Mouse (Mus musculus): ENCODE results near the gene Tfr2. TPM values are rescaled to one million over a fixed set of nuclear protein-coding genes. Genes with fewer than 3 reads are reported as not detected.

Tfr2 gene
- total RNA-seq (2021), result under 1 TPM; 0.29 to 0.31 TPM
- long read RNA-seq, experiment 1, partial matches to known transcripts, result 1 of 1 reads
- long read RNA-seq, experiment 1, other reads (novel, unspliced or antisense), result 0 of 1 reads
- long read RNA-seq, experiment 2, partial matches to known transcripts, result 0 of 3 reads
- long read RNA-seq, experiment 2, other reads (novel, unspliced or antisense), result 1 of 3 reads

DNA sequence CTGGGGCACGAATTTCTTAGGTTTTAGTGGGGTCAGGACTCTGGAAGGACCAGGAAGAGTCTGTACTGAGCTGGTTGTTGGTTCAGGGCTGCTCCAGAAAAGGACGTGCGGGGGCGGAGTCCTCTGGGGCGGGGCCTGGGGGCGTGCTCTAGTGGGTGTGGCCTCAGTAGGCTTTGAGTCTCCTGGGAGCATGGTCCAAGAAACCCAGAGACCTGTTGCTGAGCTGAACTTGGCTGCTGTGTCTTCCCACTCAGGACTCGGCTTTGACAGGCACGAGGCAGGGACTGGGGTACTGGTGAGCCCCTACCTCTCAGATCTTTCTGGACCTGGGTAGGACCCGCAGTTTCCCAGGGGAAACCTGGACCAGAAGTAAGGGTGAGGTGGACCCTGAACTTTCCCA lies at the start of gene Tfr2:
TSS of gene Tfr2 (plus strand) at position 176 of the 400 bp plus-strand sequence.
- peak in 1 of 2 experiments; percentile 11 for DNase-seq (ENCODE audit: low spot score in 2 of 2)

DNA sequence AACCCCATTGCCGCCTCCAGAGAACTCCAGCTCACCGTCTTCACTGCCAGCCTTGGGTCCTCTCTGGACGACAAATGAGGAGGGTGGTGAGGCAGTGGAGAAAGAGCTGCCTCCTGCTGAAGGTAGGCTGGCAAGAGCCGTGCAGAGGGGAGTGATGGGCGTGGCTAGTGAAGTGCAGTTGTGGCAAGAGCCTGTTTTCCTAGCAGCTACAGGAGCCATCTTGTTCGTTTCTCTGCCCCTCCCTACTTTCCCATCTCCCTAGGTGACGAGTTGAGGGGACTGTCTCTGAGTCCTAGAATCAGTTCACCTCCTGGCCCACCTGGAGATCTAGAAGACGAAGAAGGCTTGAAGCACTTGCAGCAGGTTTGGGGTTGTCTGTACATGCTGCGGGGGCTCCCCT lies 47.8 kb upstream of the Tfr2 start:
- no peak for DNase-seq (ENCODE audit: low spot score in 2 of 2)

DNA sequence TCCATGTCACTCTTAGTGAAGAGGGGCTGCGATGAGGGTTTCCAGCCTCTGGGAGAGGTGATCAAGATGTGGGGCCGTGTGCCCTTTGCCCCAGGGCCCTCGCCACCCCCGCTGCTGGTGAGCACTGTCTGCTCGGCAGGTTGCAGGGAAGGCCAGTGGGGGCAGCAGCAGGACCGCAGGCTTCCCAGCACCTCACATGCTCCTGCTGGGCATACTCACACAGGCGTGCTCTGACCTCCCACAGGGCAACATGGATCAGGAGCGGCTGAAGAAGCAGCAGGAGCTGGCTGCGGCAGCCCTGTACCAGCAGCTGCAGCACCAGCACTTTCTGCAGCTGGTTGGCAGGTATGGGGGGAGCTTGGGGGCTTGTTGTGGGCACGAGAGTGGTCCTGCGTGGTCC lies 46.9 kb upstream of the Tfr2 start:
- DNase-seq (ENCODE audit: low spot score in 2 of 2), result no peak

DNA sequence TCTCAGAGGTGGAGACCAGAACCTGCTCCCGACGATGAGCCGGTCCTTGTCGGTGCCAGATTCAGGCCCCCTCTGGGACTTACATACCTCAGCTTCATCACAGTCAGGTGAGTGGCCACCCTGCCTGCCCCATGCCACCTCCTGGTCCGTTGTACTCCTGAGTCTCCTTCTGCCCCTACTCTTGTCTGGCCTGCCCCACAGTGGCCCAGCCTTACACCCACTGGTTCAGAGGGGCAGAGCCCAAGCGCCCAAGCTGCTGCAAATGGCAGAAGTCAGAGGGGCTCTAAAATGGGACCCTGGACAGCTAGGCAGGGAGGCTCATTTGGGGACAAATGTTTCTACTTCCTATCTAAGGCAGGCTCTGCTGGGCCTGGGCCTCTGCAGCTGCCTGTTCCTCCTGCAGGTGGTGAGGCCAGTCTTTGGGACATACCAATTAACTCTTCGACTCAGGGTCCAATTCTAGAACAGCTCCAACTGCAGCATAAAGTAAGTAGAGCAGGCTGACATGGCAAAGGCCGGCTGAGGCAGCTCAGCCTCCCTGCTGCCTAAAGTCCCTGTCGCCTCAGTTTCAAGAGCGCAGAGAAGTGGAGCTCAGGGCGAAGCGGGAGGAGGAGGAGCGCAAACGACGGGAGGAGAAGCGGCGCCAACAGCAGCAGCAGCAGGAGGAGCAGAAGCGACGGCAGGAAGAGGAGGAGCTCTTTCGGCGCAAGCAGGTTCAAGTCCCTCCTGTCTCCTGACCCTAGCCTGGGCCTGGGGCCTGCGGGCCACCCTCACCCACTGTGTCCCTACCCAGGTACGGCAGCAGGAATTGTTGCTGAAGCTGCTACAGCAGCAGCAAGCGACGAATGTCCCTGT lies 46.0 kb upstream of the Tfr2 start:
- DNase-seq (ENCODE audit: low spot score in 2 of 2), result peak in 1 of 2 experiments; percentile 15

DNA sequence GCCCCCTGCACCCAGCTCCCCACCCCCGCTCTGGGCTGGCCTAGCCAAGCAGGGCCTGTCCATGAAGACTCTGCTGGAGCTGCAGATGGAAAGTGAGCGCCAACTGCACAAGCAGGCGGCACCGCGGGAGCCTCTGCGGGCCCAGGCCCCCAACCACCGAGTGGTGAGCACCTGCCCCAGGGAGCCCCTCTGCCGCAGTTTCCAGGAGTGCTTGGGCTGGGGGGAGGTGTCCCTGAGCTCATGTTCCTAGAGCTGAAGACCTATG lies 45.5 kb upstream of the Tfr2 start:
- DNase-seq (ENCODE audit: low spot score in 2 of 2), result peak in 1 of 2 experiments; percentile 28

DNA sequence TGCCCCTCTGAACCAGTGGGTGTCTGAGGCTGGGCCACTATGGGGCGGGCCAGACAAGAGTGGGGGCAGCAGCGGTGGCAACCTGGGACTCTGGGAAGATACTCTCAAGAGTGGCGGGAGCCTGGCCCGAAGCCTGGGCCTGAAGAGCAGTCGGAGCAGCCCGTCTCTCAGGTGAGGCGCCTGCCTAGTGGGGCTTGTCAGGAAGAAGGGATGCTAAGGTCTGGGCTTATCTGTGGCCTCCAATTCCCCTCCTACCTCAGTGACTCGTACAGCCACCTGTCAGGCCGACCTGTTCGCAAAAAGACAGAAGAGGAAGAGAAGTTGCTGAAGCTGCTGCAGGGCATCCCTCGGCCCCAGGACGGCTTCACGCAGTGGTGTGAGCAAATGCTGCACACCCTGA lies 45.0 kb upstream of the Tfr2 start:
- DNase-seq (ENCODE audit: low spot score in 2 of 2), result peak in 1 of 2 experiments; percentile 15

DNA sequence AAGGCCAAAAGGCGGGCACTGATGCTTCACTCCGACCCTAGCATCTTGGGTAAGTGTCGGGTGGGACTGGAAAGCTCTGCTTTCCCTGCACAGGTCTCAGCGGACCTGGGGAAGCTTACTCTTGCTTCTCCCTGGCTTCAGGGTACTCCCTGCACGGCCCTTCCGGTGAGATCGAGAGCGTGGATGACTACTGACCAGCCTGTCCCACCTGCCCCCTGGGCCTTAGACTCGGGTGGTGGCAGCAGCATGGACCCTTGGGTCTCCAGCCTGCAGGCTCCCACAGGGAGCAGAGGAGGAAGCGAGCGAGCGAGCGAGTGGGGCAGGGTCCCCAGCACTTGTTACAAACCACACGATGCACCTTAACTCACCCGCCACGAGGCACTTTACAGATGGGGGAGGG lies 44.1 kb upstream of the Tfr2 start:
- peak in 1 of 2 experiments; percentile 26 for DNase-seq (ENCODE audit: low spot score in 2 of 2)

DNA sequence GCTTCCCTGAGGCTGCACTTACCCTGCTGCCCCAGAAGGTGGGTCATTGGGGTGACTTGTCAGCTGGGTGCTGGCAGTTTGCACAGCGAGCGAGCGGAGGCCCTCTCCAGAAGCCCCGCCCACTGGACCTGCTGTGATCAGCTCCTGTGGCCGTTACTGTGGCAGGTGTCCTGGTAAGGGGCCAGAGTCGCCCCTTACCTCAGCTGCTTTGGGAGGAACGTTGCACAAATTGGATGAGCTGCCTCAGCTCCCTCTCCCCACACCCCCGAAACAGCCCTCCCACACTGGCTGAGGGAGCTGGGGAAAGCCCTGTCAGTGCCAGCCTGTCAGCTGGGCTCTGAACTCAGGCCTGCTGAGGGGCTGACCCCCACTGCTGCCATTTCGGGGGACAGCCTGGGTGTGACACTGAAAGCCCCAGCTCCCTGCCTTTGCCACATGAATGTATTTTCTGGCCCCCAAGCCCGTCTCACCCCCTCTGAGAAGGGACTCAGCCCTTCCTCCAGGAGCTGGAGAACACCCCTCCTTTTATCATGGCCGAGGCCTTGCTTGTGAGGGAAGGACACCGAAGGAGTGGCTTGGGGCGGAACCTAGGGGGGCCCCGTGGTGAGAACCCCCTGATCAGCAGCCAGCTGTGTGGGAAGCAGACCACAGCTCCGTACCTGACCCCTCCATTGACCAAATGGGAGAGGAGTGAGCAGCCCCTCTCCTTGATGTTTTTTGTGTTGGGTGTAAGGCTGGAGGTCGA lies 43.3 kb upstream of the Tfr2 start:
- DNase-seq (ENCODE audit: low spot score in 2 of 2), result peak in 1 of 2 experiments; percentile 23

DNA sequence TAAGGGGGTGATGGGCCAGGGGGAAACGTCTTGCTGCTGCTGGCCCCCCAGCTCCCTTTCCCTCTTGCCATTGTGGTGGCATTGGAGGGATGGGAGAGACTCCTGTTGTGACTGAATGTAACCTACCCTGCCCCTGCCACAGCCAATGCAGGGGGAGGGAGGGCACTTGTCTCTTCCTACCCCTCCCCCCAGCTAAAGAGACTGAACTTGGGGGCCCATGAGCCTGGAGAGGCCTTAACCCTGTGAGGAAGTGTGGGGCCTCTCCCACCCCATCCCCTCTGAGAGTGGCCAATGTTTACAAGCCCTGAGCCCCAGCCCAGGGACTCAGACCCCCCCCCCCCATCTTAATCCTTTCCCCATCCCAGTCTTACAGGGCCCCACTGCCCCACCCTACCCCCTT lies 42.2 kb upstream of the Tfr2 start:
- DNase-seq (ENCODE audit: low spot score in 2 of 2), result no peak

DNA sequence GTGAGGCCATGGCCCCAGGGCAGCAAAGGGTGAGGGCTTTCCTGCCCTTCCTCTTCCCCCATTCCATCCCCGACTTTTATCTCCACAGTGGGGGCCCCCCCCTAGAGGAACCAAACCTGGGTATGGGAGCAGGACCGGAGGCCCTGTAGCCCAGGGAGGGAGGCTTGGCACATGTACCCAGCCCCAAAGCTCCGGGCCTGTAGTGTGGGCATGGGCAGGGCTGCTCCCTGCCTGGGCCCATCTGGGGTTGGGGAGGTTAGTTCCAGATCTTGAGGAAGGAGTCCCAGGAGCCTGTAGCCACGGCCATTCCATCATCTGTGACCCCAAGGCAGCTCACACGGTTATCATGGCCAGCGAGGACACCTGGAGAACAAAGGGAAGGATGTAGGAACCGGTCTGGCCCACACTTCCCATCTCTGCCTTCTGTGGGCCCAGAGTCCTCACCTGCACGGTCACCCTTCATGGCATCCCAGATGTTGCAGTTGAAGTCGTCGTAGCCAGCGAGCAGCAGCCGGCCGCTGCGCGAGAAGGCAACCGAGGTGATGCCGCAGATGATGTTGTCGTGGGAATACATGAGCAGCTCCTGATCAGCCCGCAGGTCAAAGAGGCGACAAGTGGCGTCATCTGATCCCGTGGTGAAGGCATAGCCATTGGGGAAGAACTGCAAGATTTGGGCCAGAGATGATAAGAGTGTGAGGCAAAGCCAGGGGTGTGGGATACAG lies 41.2 kb upstream of the Tfr2 start:
- DNase-seq (ENCODE audit: low spot score in 2 of 2), result no peak

DNA sequence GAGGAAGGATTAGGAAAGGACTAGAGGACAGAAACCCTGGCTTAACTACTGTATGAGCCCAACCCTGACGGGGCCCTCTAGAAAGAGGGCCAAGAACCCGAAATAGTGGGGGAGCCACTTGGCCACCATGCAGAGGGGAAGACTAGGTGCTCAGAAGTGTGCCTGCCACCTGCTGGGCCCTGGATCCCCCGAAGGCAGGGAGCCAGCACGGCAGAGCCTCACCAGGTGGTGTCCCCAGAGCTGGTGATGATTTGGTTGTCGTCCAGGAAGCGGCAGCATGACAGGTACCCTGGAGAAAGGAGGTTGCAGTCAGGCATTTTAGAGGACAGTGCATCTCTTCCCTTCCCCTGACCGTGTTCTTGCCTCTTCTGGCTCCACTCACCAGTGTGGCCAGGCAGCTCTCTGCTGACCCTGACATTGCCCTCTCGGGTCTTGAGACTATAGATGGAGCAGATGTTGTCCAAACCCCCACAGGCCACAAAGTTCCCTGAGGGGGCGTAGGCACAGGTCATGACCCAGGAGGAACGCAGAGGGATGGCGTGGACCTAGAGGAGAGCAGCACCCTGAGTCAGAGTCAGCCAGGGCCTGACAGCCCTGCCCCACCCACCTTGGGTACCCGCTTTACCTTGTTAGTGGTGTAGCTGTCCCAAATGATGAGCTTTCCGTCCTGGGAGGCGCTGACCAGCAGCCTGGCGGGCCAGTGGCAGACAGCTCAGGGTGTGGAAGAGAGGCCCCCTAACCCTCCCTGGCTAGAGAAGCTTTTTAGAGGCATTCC lies 40.2 kb upstream of the Tfr2 start:
- DNase-seq (ENCODE audit: low spot score in 2 of 2), result peak in 1 of 2 experiments; percentile 16

DNA sequence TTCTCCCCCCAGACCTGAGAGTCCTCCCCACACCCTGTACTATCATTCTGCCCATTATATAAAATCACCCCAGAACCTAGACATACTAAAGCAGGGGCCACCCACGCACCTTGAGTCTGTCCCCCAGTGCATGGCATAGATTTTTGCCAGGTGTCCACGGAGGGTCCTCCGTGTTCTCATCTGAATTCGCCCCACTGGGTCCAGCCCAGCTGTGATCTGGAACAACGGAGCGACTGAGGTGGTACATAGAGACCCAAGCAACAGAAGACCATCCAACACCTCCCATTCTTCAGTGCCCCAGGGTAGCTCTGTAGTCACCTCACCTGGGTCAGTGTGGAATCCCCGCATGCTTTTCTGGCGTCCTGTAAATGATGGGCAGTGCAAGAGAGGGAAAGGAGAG lies 39.6 kb upstream of the Tfr2 start:
- no peak for DNase-seq (ENCODE audit: low spot score in 2 of 2)

DNA sequence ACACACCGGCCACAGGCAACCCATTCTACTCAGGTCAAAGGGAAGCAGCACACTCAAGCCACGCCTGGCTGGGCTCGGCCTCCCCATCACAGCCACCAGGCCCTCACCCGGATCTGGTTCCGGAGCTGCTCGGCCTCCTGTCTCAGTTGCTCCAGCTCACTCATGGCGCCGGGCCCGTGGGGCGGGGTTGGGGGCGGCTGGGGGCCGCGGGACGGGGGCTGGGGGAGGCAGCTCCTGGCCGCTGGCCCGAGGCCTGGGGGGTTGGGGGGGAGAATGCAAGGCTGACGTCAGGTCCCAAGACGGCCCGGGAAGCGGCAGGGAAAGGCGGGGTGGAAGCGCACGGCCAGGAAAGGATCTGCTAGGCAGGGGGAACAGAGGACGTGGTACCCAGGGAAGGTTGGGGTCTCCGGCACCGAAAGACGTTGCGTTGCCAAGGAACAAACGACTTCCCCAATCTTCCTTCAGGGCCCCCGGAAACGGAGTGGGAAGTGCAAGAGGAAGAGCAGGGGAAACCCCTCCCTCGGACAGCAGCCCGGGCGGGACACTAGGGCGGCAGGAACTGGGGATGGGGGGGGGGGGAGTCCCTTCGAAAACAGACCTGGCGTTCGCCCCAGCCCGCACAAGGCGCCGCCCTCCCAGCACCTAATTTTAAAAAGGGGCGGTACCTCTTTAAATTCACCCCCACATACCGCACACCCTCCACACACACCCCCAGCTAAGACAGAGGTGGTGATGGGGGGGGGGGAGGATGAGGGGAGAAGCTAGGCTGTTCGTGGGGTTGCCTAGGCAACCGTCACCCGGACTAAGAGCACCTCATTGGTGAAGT lies 38.8 kb upstream of the Tfr2 start:
- DNase-seq (ENCODE audit: low spot score in 2 of 2), result peak; percentile 81 to 87

DNA sequence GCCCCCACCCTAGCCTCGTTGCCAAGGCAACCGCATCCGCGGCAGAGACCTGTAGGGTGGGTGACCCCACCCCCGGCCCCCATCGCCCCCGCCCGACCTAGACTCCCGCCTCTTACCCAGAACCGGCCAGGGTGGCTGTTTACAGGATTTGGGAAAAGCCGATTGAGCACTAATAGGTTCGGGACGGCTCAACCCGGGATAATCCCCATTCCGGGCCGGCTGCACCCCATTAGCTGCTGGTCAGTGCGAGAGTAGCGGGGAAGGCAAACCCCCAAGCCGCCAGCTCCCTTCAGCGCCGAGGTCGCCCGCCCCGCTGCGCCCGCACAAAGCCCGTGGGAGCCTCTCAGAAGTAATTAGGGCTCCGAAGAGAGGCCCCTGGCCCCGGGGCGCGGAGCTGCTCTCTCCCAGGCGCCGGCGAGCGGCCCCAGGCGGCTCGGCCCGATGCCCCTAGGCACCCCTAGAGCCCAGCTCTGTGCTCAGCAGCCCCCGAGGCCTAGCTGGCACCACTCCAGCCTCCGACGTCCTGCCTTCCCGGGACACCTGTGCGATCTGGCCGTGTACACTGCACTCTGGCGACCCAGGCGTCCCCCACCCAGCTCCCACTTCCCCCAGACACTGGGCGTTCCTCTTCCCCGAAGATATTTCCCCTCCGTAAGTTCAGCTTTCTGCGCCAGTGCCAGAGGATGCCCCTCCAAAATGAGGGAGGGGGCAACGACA lies 38.1 kb upstream of the Tfr2 start:
- DNase-seq (ENCODE audit: low spot score in 2 of 2), result peak in 1 of 2 experiments; percentile 74

DNA sequence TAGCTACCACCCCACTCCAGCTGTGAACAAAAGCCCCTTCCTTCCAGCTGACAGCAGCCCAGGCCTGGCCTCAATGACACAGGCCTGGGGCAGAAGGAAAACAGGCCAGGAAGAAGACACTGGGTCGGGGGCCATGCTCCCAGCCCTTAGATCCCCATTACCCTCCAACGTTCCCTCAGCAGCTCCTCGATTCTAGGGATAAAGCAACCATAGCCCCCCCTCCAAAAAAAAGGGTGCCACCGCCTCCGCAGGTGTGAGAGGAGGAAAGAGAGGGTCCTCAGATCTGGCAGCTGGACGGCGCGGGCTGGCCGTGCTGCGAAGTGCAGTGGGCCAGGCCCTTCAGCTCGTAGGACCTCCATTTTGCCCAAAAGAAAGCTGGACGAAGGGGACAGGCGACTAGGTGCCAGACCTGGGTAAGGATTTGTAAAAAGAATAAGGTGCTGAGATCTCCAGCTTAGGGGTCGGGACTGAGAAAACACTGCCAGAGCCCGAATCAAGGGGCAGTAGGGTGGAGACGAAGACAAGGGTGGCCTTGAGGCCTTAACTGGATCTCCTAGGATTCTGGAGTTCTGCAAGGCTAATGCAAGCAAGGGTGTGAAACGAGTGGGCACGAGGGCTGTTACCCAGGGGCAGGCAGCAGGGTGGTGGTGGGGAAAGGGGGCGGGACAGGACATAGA lies 37.4 kb upstream of the Tfr2 start:
- peak in 1 of 2 experiments; percentile 40 for DNase-seq (ENCODE audit: low spot score in 2 of 2)

DNA sequence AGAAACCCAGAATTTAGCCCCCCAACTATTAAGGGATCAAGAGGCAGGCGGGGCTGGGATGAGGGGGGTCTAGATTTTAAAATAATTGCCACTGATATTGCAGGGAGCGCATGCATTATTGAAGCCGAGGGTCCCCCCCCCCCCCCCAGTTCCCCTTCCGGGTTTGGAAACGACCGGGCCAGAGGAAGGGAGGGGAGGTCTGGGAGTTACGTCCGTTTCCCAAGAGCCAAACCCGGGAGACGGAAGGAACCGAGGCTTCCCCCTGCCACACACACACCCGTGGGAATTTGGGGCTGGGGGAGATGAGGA lies 36.9 kb upstream of the Tfr2 start:
- DNase-seq (ENCODE audit: low spot score in 2 of 2), result no peak

DNA sequence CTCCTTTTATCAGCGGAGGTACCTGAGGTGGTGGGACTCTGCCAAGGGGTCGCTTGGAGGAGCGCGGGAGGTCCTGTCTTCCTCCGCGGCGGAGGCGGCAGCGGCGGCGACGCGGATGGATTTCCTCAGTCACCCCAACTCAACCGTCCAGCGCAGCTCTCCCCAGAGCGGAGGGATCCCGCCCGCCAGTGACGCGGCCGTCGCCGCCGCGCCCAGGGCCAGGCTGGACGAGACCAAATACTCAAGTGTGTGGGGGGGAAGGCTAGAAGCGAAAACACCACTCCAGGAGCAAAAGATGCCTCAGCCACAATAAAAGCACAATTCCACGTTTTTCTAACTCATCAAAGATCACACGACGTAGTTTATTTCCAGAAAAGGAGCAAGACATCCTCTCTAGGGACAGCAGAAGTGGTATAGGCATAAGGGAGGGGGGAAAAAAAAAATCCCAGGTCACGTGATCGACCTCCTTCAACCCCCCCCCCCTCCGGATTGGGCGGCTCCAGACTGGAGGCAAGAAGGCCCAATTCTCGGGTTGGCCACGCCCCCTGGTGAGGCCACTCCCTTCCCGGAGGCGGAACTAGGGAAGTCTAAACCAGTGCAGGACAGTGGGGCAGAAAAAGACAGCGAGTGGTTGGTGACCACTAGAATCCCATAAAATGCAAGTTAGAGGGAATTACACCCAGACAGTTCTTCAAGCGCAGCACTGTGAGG lies 36.4 kb upstream of the Tfr2 start, which contains the start of the genes Epo and Gnb2:
TSS of gene Epo (minus strand) at position 126 of the 711 bp plus-strand sequence.
TSS of gene Gnb2 (minus strand) at position 394 of the 711 bp plus-strand sequence.
- peak; percentile 96 to 99 for DNase-seq (ENCODE audit: low spot score in 2 of 2)

DNA sequence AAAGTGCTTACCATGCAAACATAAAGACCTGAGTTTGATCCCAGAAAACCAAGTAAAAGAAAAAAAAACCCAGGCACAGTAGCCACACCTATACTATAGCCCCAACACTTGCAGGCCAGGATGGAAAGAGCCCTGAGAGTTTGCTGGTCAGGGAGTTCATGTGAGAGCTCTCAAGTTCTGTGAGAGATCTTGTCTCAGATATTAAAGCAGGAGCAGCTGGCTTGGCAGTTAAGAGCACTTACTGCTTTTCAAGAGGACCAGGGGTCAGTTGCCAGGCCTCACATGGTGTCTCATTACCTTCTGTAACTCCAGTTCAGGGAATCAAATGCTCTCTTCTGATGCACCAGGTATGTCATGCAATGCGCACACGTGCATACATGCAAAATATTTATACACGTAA lies 34.9 kb upstream of the Tfr2 start:
- DNase-seq (ENCODE audit: low spot score in 2 of 2), result no peak

Data from gastrocnemius, postnatal 4 days (tissue).